Mouse (Mus musculus) small intestine, adult 2 months (tissue): Measurements from ENCODE around the gene Odf2.
"Not testable (repeated sequence)": the region's sequence is repeated elsewhere in the genome, so short reads cannot be mapped to it uniquely, and the experiment has no call there.

Experiments
- CTCF ChIP-seq: fragments of 200-500 bp; IDR thresholded peaks from 2 replicates; pipeline ENCODE4 v1.5.1; 2012; ENCODE audit warnings: low read depth, mild to moderate bottlenecking, control low read depth, inconsistent platforms, low read length, moderate library complexity, mixed read lengths; ENCODE audit not compliant: insufficient replicate concordance, insufficient read length; ENCODE audit errors: extremely low read depth
- POLR2A ChIP-seq: fragments of 200-500 bp; IDR thresholded peaks from 2 replicates; pipeline ENCODE4 v1.6.1; 2012; ENCODE audit warnings: low read depth, mild to moderate bottlenecking, control low read depth, inconsistent platforms, low read length, moderate library complexity

GRCm38 (mm10) chr2:29908171-29908570 lies 19.1 kb downstream of the Odf2 start:
- not testable (repeated sequence) for TF ChIP-seq POLR2A, CTCF
